Mouse (Mus musculus) forebrain, embryonic 16.5 days (tissue): ENCODE measurements at regions not wholly inside any gene's neighbourhood (a gene's known extent, or its start where the extent isn't known, plus 50 kb on each side); places are given as distances from the start of the nearest gene placed in this dataset.

ENCODE experiments used
- ATAC-seq: fragments of 200-750 bp; cut with Nextera tagmentation; 2 replicates; pipeline ENCODE4 v1.8.0; 2017; ENCODE audit warnings: mild to moderate bottlenecking, moderate library complexity
- H3K27ac ChIP-seq: fragments of 300-500 bp; sonication (generic); 2 replicates; pipeline ENCODE4 v1.5.1; 2014; ENCODE audit warnings: low read length, control low read depth
- H3K27me3 ChIP-seq: fragments of 300-500 bp; sonication (generic); replicated peaks from 2 replicates; pipeline ENCODE4 v1.6.1; 2014; ENCODE audit warnings: low read length; ENCODE audit not compliant: control insufficient read depth, insufficient read depth
- H3K36me3 ChIP-seq: fragments of 300-500 bp; sonication (generic); 2 replicates; pipeline ENCODE4 v1.6.1; 2014; ENCODE audit not compliant: control insufficient read depth, insufficient read depth
- H3K4me1 ChIP-seq: fragments of 300-500 bp; sonication (generic); replicated peaks from 2 replicates; pipeline ENCODE4 v1.6.1; 2014; ENCODE audit warnings: low read length; ENCODE audit not compliant: control insufficient read depth, insufficient read depth
- H3K4me2 ChIP-seq: fragments of 300-500 bp; sonication (generic); 2 replicates; pipeline ENCODE4 v1.6.1; 2014; ENCODE audit warnings: mild to moderate bottlenecking, low read length, control low read depth
- H3K4me3 ChIP-seq: fragments of 300-500 bp; sonication (generic); replicated peaks from 2 replicates; pipeline ENCODE4 v1.5.1; 2014; ENCODE audit warnings: mild to moderate bottlenecking, low read length, control low read depth
- H3K9ac ChIP-seq: fragments of 300-500 bp; sonication (generic); replicated peaks from 2 replicates; pipeline ENCODE4 v1.6.1; 2014; ENCODE audit warnings: low read depth, low read length, control low read depth
- H3K9me3 ChIP-seq: fragments of 300-500 bp; sonication (generic); 2 replicates; pipeline ENCODE4 v1.6.1; 2016; ENCODE audit warnings: low read length; ENCODE audit not compliant: control insufficient read depth
- WGBS: fragments of 180-500 bp; shearing (Covaris S2); extraction: QIAGEN DNeasy Blood & Tissue Kit; methylation state at CpG from one replicate; pipeline ENCODE4 v1.1.7; 2014; 5-methylcytosine and 5-hydroxymethylcytosine counted together

GRCm38 (mm10) chr6:143287322-143287721 is 120.3 kb downstream of the Etnk1 start:
- H3K4me2 ChIP-seq, result no peak overlapping the region
- H3K9ac ChIP-seq, result no peak overlapping the region
- ATAC-seq, result no peak
- H3K27ac ChIP-seq, result no peak overlapping the region
- 0 out of 2 replicates have a peak, but pooled peaks cover 4% of the 10 kb centered on the region for H3K4me1 ChIP-seq
- H3K36me3 ChIP-seq, result no peaks in the 10 kb centered on the region
- H3K4me3 ChIP-seq, result no peak overlapping the region
- 31% methylated on average over 15 of the region's 15 CpGs for WGBS
- no peaks in the 10 kb centered on the region for H3K27me3 ChIP-seq
- no peaks in the 10 kb centered on the region for H3K9me3 ChIP-seq

- no peaks in the 10 kb centered on the region for H3K27me3 ChIP-seq
- WGBS, result 69% methylated on average over 19 of the region's 19 CpGs
- ATAC-seq, result peak; percentile 87
- no peaks in the 10 kb centered on the region for H3K36me3 ChIP-seq
- no peak overlapping the region for H3K9ac ChIP-seq
- no peak overlapping the region for H3K4me2 ChIP-seq
- no peak overlapping the region for H3K4me3 ChIP-seq
- peak overlapping the region; percentile 70 for H3K27ac ChIP-seq
- no peaks in the 10 kb centered on the region for H3K9me3 ChIP-seq
- 0 out of 2 replicates have a peak, but pooled peaks cover 4% of the 10 kb centered on the region for H3K4me1 ChIP-seq
These were observed 121.6 kb downstream of the Etnk1 start for GRCm38 (mm10) chr6:143288491-143289130.

GRCm38 (mm10) chr6:143293648-143294047 is 126.6 kb downstream of the Etnk1 start:
- Histone ChIP-seq H3K27ac (no peak overlapping the region), H3K27me3 (no peaks in the 10 kb centered on the region), H3K9me3 (no peaks in the 10 kb centered on the region), H3K36me3 (no peaks in the 10 kb centered on the region), H3K4me3 (no peak overlapping the region), H3K9ac (no peak overlapping the region), H3K4me1 (no peaks in the 10 kb centered on the region), H3K4me2 (no peak overlapping the region)
- ATAC-seq, result no peak
- WGBS, result 83% methylated on average over 3 of the region's 3 CpGs

- Histone ChIP-seq H3K27me3 (no peaks in the 10 kb centered on the region), H3K27ac (no peak overlapping the region), H3K36me3 (no peaks in the 10 kb centered on the region), H3K4me2 (no peak overlapping the region), H3K9me3 (no peaks in the 10 kb centered on the region), H3K4me3 (no peak overlapping the region), H3K4me1 (no peaks in the 10 kb centered on the region), H3K9ac (no peak overlapping the region)
- WGBS, result 87% methylated on average over 5 of the region's 5 CpGs
- ATAC-seq, result no peak
These were observed 131.4 kb downstream of the Etnk1 start for GRCm38 (mm10) chr6:143298391-143298790.

GRCm38 (mm10) chr6:143301414-143301813 is 134.4 kb downstream of the Etnk1 start:
- Histone ChIP-seq H3K36me3 (no peaks in the 10 kb centered on the region), H3K4me2 (no peak overlapping the region), H3K9ac (no peak overlapping the region), H3K9me3 (no peaks in the 10 kb centered on the region), H3K4me3 (no peak overlapping the region), H3K27me3 (no peaks in the 10 kb centered on the region), H3K27ac (no peak overlapping the region), H3K4me1 (no peaks in the 10 kb centered on the region)
- WGBS, result 95% methylated on average over 10 of the region's 10 CpGs
- ATAC-seq, result no peak

GRCm38 (mm10) chr6:143307327-143307726 is 140.3 kb downstream of the Etnk1 start:
- Histone ChIP-seq H3K27ac (no peak overlapping the region), H3K27me3 (no peaks in the 10 kb centered on the region), H3K9ac (no peak overlapping the region), H3K4me1 (no peaks in the 10 kb centered on the region), H3K36me3 (no peaks in the 10 kb centered on the region), H3K4me2 (no peak overlapping the region), H3K4me3 (no peak overlapping the region), H3K9me3 (no peaks in the 10 kb centered on the region)
- no peak for ATAC-seq
- 83% methylated on average over 6 of the region's 6 CpGs for WGBS

GRCm38 (mm10) chr6:143315859-143316258 is 148.8 kb downstream of the Etnk1 start:
- Histone ChIP-seq H3K27ac (no peak overlapping the region), H3K36me3 (no peaks in the 10 kb centered on the region), H3K4me3 (no peak overlapping the region), H3K4me2 (no peak overlapping the region), H3K9ac (no peak overlapping the region), H3K27me3 (no peaks in the 10 kb centered on the region), H3K4me1 (no peaks in the 10 kb centered on the region; the same call in 1 of the 2 replicates), H3K9me3 (no peaks in the 10 kb centered on the region)
- ATAC-seq, result no peak
- WGBS, result 85% methylated on average over 9 of the region's 9 CpGs

GRCm38 (mm10) chr6:143320426-143320825 is 153.4 kb downstream of the Etnk1 start:
- Histone ChIP-seq H3K27me3 (no peaks in the 10 kb centered on the region), H3K9ac (no peak overlapping the region), H3K27ac (no peak overlapping the region), H3K4me3 (no peak overlapping the region), H3K36me3 (no peaks in the 10 kb centered on the region), H3K4me2 (no peak overlapping the region), H3K4me1 (peaks cover 9% of the 10 kb centered on the region; the same call in 1 of the 2 replicates), H3K9me3 (no peaks in the 10 kb centered on the region)
- ATAC-seq, result peak; percentile 66; the same call in 1 of the 2 replicates
- WGBS, result 33% methylated on average over 7 of the region's 7 CpGs

GRCm38 (mm10) chr6:143324636-143325035 is 157.6 kb downstream of the Etnk1 start:
- H3K4me2 ChIP-seq, result no peak overlapping the region
- WGBS, result 10% methylated on average over 8 of the region's 8 CpGs
- H3K9me3 ChIP-seq, result no peaks in the 10 kb centered on the region
- H3K4me1 ChIP-seq, result peaks cover 9% of the 10 kb centered on the region; the same call in 1 of the 2 replicates
- no peaks in the 10 kb centered on the region for H3K27me3 ChIP-seq
- no peak overlapping the region for H3K4me3 ChIP-seq
- ATAC-seq, result no peak
- no peaks in the 10 kb centered on the region for H3K36me3 ChIP-seq
- H3K27ac ChIP-seq, result no peak overlapping the region
- no peak overlapping the region for H3K9ac ChIP-seq
